Mouse (Mus musculus): ENCODE measurements around the gene BC107364. TPM values are rescaled to one million over a fixed set of nuclear protein-coding genes. Genes with fewer than 3 reads are reported as not detected.
"Not testable (repeated sequence)": the region's sequence is repeated elsewhere in the genome, so short reads cannot be mapped to it uniquely, and the experiment has no call there.

The BC107364 gene
- 0.20 TPM in 1 of 2 replicates, not detected in the other for polyA plus RNA-seq (2016; fragmentation: Nextera tagmentation; extraction: Ambion mirVana)

DNA sequence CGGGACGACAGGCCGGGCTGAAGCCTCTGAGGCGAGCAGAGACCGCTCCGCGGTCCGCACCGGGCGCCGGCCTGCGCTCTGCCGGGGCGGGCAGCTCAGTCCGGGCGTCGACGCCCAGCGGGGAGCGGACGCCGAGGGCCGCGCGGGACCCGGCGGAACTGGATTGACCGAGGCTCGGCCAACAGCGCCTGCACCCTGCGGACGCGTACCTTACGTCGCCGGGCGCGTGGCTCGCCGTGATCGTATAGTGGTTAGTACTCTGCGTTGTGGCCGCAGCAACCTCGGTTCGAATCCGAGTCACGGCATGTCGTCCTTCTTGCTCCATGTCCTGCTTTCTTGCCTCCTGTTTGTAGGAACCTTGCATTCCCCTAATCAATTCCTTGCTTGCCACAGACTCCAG, at the start of gene BC107364:
BC107364 (minus strand) TSS at position 45 of the 400 bp plus-strand sequence.
- H3K27me3 ChIP-seq (ENCODE audit: poor library complexity, severe bottlenecking): peaks cover 15% of the 10 kb centered on the region
- not testable (repeated sequence) for H3K9me3 ChIP-seq; H3K27ac ChIP-seq; H3K36me3 ChIP-seq (replicated peaks); H3K4me1 ChIP-seq; DNase-seq (ENCODE audit: extremely low spot score, low spot score); H3K4me3 ChIP-seq
- WGBS: no CpG with 5 or more reads among the region's 48 CpGs

- peak overlapping the region; percentile 87 for H3K27ac ChIP-seq
- no peaks in the 10 kb centered on the region for H3K9me3 ChIP-seq
- peaks cover 3% of the 10 kb centered on the region; the same call in 1 of the 2 replicates for H3K27me3 ChIP-seq (ENCODE audit: poor library complexity, severe bottlenecking)
- no peaks in the 10 kb centered on the region for H3K36me3 ChIP-seq (replicated peaks)
- DNase-seq (ENCODE audit: extremely low spot score, low spot score): peak; percentile 89
- WGBS: under 1% methylated on average over 32 of the region's 32 CpGs
- peaks cover 24% of the 10 kb centered on the region for H3K4me1 ChIP-seq
- peak overlapping the region; percentile 77 for H3K4me3 ChIP-seq
Observed at GRCm38 (mm10) chr3:96501391-96502115, 49.4 kb upstream of the BC107364 start.

DNA sequence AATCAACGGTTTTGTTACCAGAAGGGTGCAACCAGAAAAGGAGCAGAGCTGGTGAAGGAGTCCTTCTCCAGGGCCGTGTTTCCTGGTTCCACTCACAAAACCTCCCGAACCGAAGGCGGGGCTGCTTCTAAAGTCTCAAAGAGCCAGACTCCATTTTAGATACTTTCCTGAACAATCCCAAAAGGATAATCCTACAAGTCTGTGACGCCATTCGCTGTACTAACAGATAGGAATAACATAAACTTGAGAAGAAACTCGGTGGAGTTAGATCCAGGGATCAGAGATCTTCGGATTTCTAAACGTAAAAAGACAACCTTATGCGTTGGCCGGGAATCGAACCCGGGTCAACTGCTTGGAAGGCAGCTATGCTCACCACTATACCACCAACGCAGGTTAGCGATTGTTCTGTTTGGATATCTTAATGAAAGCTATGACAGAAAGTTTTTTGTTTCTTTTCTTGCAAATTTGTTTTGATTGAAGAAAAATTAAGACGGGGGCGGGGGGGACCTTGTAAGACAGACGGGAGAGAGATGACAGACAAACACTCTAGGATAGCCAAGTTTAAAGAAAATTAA, 48.7 kb upstream of the BC107364 start:
- peaks cover 8% of the 10 kb centered on the region for H3K27me3 ChIP-seq (ENCODE audit: poor library complexity, severe bottlenecking)
- under 1% methylated on average over 19 of the region's 19 CpGs for WGBS
- peak overlapping the region; percentile 87 for H3K27ac ChIP-seq
- no peaks in the 10 kb centered on the region for H3K36me3 ChIP-seq (replicated peaks)
- peaks cover 31% of the 10 kb centered on the region for H3K4me1 ChIP-seq
- peak; percentile 81 for DNase-seq (ENCODE audit: extremely low spot score, low spot score)
- peak overlapping the region; percentile 77 for H3K4me3 ChIP-seq
- H3K9me3 ChIP-seq: no peaks in the 10 kb centered on the region

DNA sequence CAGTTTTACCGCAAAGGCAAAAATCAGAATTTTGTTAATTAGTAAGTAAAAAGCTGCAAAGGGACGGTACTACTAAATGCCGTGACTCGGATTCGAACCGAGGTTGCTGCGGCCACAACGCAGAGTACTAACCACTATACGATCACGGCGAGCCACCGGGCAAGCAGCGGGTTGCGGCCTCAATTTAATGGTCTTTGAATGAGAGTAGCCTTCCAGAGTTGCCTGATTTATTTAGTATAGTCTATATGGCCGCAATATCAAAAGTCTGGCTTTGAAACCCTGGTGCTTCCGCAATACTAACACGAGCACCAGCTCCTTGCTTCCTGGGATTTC, 48.1 kb upstream of the BC107364 start:
- DNase-seq (ENCODE audit: extremely low spot score, low spot score): peak; percentile 95
- H3K36me3 ChIP-seq (replicated peaks): no peaks in the 10 kb centered on the region
- under 1% methylated on average over 17 of the region's 17 CpGs for WGBS
- peaks cover 34% of the 10 kb centered on the region for H3K4me1 ChIP-seq
- H3K4me3 ChIP-seq: peak overlapping the region; percentile 77
- H3K27me3 ChIP-seq (ENCODE audit: poor library complexity, severe bottlenecking): peaks cover 8% of the 10 kb centered on the region
- H3K9me3 ChIP-seq: no peaks in the 10 kb centered on the region
- peak overlapping the region; percentile 87 for H3K27ac ChIP-seq

- H3K27ac ChIP-seq: peak overlapping the region; percentile 87
- peaks cover 34% of the 10 kb centered on the region for H3K4me1 ChIP-seq
- peak; percentile 81 for DNase-seq (ENCODE audit: extremely low spot score, low spot score)
- no peaks in the 10 kb centered on the region for H3K9me3 ChIP-seq
- peak overlapping the region; percentile 77 for H3K4me3 ChIP-seq
- no peaks in the 10 kb centered on the region for H3K36me3 ChIP-seq (replicated peaks)
- under 1% methylated on average over 36 of the region's 36 CpGs for WGBS
- peaks cover 8% of the 10 kb centered on the region for H3K27me3 ChIP-seq (ENCODE audit: poor library complexity, severe bottlenecking)
Observed at GRCm38 (mm10) chr3:96499481-96500288, 47.6 kb upstream of the BC107364 start.

DNA sequence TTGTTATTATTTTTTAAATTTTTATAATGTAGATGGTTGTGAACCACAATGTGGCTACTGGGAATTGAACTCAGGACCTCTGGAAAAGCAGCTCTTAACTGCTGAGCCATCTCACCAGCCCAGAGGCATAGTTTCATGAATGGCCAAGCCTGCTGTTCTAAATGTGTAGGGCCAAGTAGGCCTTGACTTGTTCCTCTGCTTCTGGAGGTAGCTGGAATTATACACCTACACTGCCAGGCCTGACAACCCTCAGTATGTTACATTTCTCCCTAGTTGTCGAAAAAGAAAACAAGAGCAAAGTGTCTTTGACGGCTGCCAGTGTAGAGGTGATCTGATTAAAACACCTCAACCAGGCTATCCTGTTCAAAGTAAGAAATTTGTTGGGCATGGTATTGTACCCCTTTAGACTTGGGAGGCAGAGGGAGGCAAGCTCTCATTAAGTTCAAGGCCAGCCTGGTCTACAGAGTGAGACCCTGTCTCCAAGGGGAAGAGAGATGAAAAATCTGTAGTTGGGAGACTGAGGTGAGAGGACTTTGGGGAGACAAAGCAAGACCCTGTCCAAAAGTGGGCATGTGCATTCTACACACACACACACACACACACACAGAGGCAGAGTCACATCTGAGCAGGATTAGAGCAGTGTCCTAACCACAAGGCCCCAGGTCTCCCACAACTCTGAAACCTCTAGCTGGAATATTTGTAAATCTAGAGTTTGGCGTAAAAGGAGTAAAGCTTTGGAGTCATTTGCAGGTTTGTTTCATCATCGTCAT, 46.6 kb upstream of the BC107364 start:
- 80% methylated on average over 4 of the region's 4 CpGs for WGBS
- Histone ChIP-seq H3K9me3 (no peaks in the 10 kb centered on the region), H3K27ac (no peak overlapping the region), H3K4me1 (peaks cover 34% of the 10 kb centered on the region), H3K4me3 (peak overlapping the region; percentile 77; the same call in 1 of the 2 replicates), H3K27me3 (ENCODE audit: poor library complexity, severe bottlenecking) (peaks cover 8% of the 10 kb centered on the region), H3K36me3 (replicated peaks) (no peaks in the 10 kb centered on the region)
- no peak for DNase-seq (ENCODE audit: extremely low spot score, low spot score)

GRCm38 (mm10) chr3:96497451-96498028, 45.4 kb upstream of the BC107364 start:
- Histone ChIP-seq H3K4me3 (peak overlapping the region; percentile 67), H3K4me1 (peaks cover 29% of the 10 kb centered on the region), H3K9me3 (no peaks in the 10 kb centered on the region), H3K36me3 (replicated peaks) (no peaks in the 10 kb centered on the region), H3K27ac (peak overlapping the region; percentile 67; the same call in 1 of the 2 replicates), H3K27me3 (ENCODE audit: poor library complexity, severe bottlenecking) (peaks cover 8% of the 10 kb centered on the region)
- under 1% methylated on average over 19 of the region's 19 CpGs for WGBS
- DNase-seq (ENCODE audit: extremely low spot score, low spot score): peak; percentile 83

DNA sequence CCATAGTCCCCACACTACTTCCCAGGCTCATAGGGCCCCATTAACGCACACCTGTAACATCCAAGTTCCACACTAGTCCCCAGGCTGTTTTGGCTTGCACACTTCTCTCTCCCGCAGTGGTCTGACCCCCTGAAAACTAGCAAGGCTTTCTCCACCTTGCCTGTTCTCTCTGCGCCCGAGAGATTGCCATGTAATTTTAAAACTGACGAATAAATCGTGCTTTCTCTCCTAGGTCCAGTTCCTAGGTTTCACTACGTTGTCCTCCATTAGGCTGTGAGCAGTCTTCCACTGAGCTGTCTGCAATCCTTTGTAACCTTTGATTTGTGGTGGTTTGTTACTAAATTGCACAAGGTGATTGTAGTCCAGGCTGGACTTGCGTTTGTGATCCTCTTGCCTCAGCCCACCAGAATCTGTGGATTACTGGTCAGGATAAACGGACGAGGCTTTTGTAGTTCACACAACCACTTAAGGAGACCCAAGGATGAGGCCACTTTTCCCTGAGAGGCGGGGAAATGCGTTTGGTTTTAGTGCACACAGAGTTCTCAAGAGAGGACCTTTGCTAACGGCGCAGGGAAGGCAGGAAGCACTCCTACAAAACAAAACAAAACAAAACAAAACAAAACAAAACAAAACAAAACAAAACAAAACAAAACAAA, 44.6 kb upstream of the BC107364 start:
- Histone ChIP-seq H3K27ac (0 out of 2 replicates have a peak overlapping the region, but pooled peaks have one; percentile 67), H3K4me3 (peak overlapping the region; percentile 67), H3K4me1 (peaks cover 26% of the 10 kb centered on the region)
- not testable (repeated sequence) for H3K27me3 ChIP-seq (ENCODE audit: poor library complexity, severe bottlenecking); H3K9me3 ChIP-seq; H3K36me3 ChIP-seq (replicated peaks)
- DNase-seq (ENCODE audit: extremely low spot score, low spot score): peak; percentile 24
- WGBS: 12% methylated on average over 14 of the region's 14 CpGs

- Histone ChIP-seq H3K27me3 (ENCODE audit: poor library complexity, severe bottlenecking) (peaks cover 8% of the 10 kb centered on the region), H3K4me1 (peaks cover 26% of the 10 kb centered on the region), H3K36me3 (replicated peaks) (no peaks in the 10 kb centered on the region), H3K4me3 (peak overlapping the region; percentile 67), H3K27ac (no peak overlapping the region), H3K9me3 (no peaks in the 10 kb centered on the region)
- 66% methylated on average over 7 of the region's 7 CpGs for WGBS
- no peak for DNase-seq (ENCODE audit: extremely low spot score, low spot score)
Observed at GRCm38 (mm10) chr3:96496216-96496615, 44.1 kb upstream of the BC107364 start.

- DNase-seq (ENCODE audit: extremely low spot score, low spot score): no peak
- 88% methylated on average over 1 of the region's 1 CpGs for WGBS
- H3K4me1 ChIP-seq: peaks cover 26% of the 10 kb centered on the region
Observed at GRCm38 (mm10) chr3:96495490-96496210, 43.5 kb upstream of the BC107364 start.

GRCm38 (mm10) chr3:96494912-96495311, 42.8 kb upstream of the BC107364 start:
- Histone ChIP-seq H3K9me3 (no peaks in the 10 kb centered on the region), H3K36me3 (replicated peaks) (no peaks in the 10 kb centered on the region), H3K27me3 (ENCODE audit: poor library complexity, severe bottlenecking) (peaks cover 8% of the 10 kb centered on the region), H3K4me1 (peaks cover 26% of the 10 kb centered on the region), H3K27ac (no peak overlapping the region), H3K4me3 (no peak overlapping the region)
- no peak for DNase-seq (ENCODE audit: extremely low spot score, low spot score)
- WGBS: 95% methylated on average over 3 of the region's 3 CpGs

More at GRCm38 (mm10) chr3:96495490-96496210, 43.5 kb upstream of the BC107364 start:
- Histone ChIP-seq H3K9me3 (no peaks in the 10 kb centered on the region), H3K36me3 (replicated peaks) (no peaks in the 10 kb centered on the region), H3K27me3 (ENCODE audit: poor library complexity, severe bottlenecking) (peaks cover 8% of the 10 kb centered on the region), H3K4me3 (peak overlapping the region; percentile 11; the same call in 1 of the 2 replicates), H3K27ac (no peak overlapping the region)

Data from forebrain, embryonic 10.5 days (tissue).